Mouse (Mus musculus) liver, embryonic 14.5 days (tissue): ENCODE measurements around the gene Mctp2. TPM values are rescaled to one million over a fixed set of nuclear protein-coding genes. Genes with fewer than 3 reads are reported as not detected.
A peak's percentile ranks its signal among the peaks of the same experiment; 100 is the strongest.

ENCODE experiments used
- ATAC-seq: fragments of 200-750 bp; cut with Nextera tagmentation; 2 replicates; pipeline ENCODE4 v1.8.0; 2017; ENCODE audit warnings: moderate number of reproducible peaks, mild to moderate bottlenecking, moderate library complexity; ENCODE audit not compliant: insufficient read depth
- DNase-seq, 3 experiments: peaks; one replicate each; pipeline ENCODE4 v3.0.0-alpha.2; 2012 to 2013; ENCODE audit warnings: low read depth in 3 of 3, low spot score in 3 of 3
- H3K27ac ChIP-seq: fragments of 300-500 bp; sonication (generic); 2 replicates; pipeline ENCODE4 v1.5.1; 2014; ENCODE audit warnings: moderate library complexity, mild to moderate bottlenecking, control low read depth, inconsistent platforms
- H3K27me3 ChIP-seq: fragments of 300-500 bp; sonication (generic); 2 replicates; pipeline ENCODE4 v1.6.1; 2014; ENCODE audit warnings: mild to moderate bottlenecking, low read length, moderate library complexity; ENCODE audit not compliant: control insufficient read depth, insufficient read depth
- H3K36me3 ChIP-seq: fragments of 300-500 bp; sonication (generic); replicated peaks from 2 replicates; pipeline ENCODE4 v1.6.1; 2014; ENCODE audit warnings: low read depth; ENCODE audit not compliant: control insufficient read depth, insufficient read depth
- H3K4me1 ChIP-seq, 2 experiments: fragments of 200-500 bp in 1 of 2; fragments of 300-500 bp in 1 of 2; sonication (generic) in 1 of 2; replicated peaks; 2 replicates each; pipeline ENCODE4 v1.6.1; 2012 to 2014; ENCODE audit warnings: antibody characterized with exemption in 1 of 2, inconsistent platforms in 1 of 2, low read length in 1 of 2; ENCODE audit not compliant: control insufficient read depth in 2 of 2, insufficient read depth in 2 of 2
- H3K4me2 ChIP-seq: fragments of 300-500 bp; sonication (generic); 2 replicates; pipeline ENCODE4 v1.6.1; 2014; ENCODE audit warnings: low read depth, mild to moderate bottlenecking, control low read depth, moderate library complexity
- H3K4me3 ChIP-seq, 2 experiments: fragments of 200-500 bp in 1 of 2; fragments of 300-500 bp in 1 of 2; sonication (generic) in 1 of 2; 2 replicates each; pipeline ENCODE4 v1.5.1; 2012 to 2014; ENCODE audit warnings: low read depth in 2 of 2, low read length in 2 of 2, mild to moderate bottlenecking in 2 of 2, control low read depth in 1 of 2, inconsistent platforms in 1 of 2, moderate library complexity in 1 of 2; ENCODE audit not compliant: insufficient read depth in 1 of 2
- H3K9ac ChIP-seq: fragments of 300-500 bp; sonication (generic); replicated peaks from 2 replicates; pipeline ENCODE4 v1.6.1; 2014; ENCODE audit warnings: mild to moderate bottlenecking, control low read depth, moderate library complexity
- H3K9me3 ChIP-seq: fragments of 300-500 bp; sonication (generic); 2 replicates; pipeline ENCODE4 v1.6.1; 2016; ENCODE audit warnings: low read length, mixed read lengths; ENCODE audit not compliant: control insufficient read depth
- CTCF ChIP-seq: IDR thresholded peaks from 2 replicates; pipeline ENCODE4 v1.5.1; 2016; ENCODE audit warnings: antibody characterized with exemption, low read depth, control low read depth
- EP300 ChIP-seq: IDR thresholded peaks from 2 replicates; pipeline ENCODE4 v1.6.1; 2016; ENCODE audit warnings: antibody characterized with exemption, low read depth
- WGBS: fragments of 180-500 bp; shearing (Covaris S2); extraction: QIAGEN DNeasy Blood & Tissue Kit; methylation state at CpG from one replicate; pipeline ENCODE4 v1.1.7; 2014; ENCODE audit not compliant: insufficient replicate concordance; 5-methylcytosine and 5-hydroxymethylcytosine counted together
- polyA plus RNA-seq, 2 experiments: library from polyadenylated mRNA; depleted of rRNA in 1 of 2; stranded (reverse) in 1 of 2; unstranded in 1 of 2; fragments of >200 nt; fragmentation: Nextera tagmentation in 1 of 2; extraction: Ambion mirVana in 1 of 2; gene quantifications; 2 replicates each; pipeline versions ENCODE4 v1.2.1 to v1.2.3; 2012 to 2014

The Mctp2 gene
- polyA plus RNA-seq (2012; rRNA removed) (0.08 and 0.13 TPM in 2 replicates), polyA plus RNA-seq (2014; fragmentation: Nextera tagmentation; extraction: Ambion mirVana) (0.20 and 0.30 TPM in 2 replicates)

DNA sequence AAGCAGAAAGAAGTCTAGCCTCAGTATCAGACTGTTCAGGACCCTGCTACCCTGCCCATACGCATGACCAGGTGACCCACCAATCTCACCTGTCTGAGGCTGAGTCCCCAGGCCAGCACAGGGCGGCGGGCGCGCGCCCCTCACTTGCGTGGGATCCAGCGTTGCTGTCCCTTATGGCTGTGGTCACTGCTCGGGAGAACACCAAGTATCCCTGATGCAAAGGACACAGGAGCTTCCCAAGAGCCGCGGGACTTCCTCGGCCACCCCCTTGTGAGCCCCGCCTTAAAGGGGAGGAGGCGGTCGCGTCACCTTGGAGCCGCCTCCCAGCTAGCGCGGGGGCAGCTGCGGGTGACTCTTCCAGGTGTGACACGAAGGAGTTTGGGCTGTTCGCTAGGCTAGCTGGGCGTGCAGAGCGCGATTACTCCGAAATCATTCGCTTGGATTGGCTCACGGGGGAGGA lies at the start of gene Mctp2:
Gene Mctp2, minus strand, starts transcription at position 227 of the 460 bp plus-strand sequence.
- no peak within 1 kb of the TSS for H3K9ac ChIP-seq
- peak in 2 of 3 experiments; percentile 6 to 9 for DNase-seq
- H3K4me1 ChIP-seq = peaks cover 0 to 3% of the 10 kb centered on the region in 2 experiments; a peak in 2 of 4 replicates
- no peak within 1 kb of the TSS for H3K27ac ChIP-seq
- ATAC-seq = peak; percentile 28; the same call in 1 of the 2 replicates
- no peaks in the 10 kb centered on the region for H3K9me3 ChIP-seq
- TF ChIP-seq EP300 (no peak), CTCF (no peak)
- WGBS = under 1% methylated on average over 28 of the region's 28 CpGs
- H3K27me3 ChIP-seq = no peaks in the 10 kb centered on the region
- H3K4me2 ChIP-seq = peak within 1 kb of the TSS; percentile 61
- H3K4me3 ChIP-seq = peak within 1 kb of the TSS; percentile 44 to 46
- H3K36me3 ChIP-seq = no peaks in the 10 kb centered on the region

DNA sequence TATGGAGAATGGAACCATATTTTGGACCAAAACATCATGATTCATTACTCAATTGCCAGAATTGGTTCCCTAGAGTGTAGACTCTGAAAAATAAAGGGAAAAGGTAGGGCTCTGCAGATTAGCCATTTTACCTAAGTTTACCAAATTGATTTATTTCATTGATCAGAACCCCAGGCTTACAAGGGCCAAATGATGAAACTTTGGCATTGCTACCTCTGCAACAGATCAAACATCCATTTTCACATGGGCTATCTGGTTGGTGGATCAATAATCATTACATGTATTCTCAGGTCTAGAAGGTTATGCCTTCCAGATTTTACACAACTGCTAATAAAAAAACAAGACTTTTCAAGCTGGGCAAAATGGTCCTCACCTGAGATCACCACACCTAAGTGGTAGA lies 39.5 kb upstream of the Mctp2 start:
- TF ChIP-seq CTCF (no peak), EP300 (no peak)
- Histone ChIP-seq H3K36me3 (no peaks in the 10 kb centered on the region), H3K9me3 (no peaks in the 10 kb centered on the region), H3K4me3 (no peak overlapping the region), H3K4me2 (no peak overlapping the region), H3K4me1 (no peaks in the 10 kb centered on the region), H3K9ac (no peak overlapping the region), H3K27me3 (no peaks in the 10 kb centered on the region), H3K27ac (no peak overlapping the region)
- ATAC-seq (no peak), DNase-seq (no peak)

DNA sequence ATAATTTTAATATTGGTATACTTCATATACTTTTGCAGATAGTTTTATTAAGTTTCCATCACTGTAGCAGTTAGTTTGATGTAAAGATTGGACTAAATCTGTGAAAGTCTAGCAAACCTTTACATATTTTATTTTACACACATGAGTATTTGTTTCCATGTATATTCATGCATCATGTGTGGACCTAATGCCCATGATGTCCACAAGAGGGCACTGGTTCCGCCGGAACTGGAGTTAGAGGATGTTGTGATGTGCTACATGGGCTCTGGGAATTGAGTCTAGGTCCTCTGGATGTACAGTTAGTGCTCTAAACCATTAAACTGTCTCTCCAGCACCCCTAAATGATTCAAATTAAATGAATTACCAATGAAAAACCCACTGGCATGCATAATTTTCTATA lies 37.3 kb upstream of the Mctp2 start:
- Histone ChIP-seq H3K4me2 (no peak overlapping the region), H3K9me3 (no peaks in the 10 kb centered on the region), H3K9ac (no peak overlapping the region), H3K36me3 (no peaks in the 10 kb centered on the region), H3K4me1 (no peaks in the 10 kb centered on the region), H3K4me3 (no peak overlapping the region), H3K27ac (no peak overlapping the region), H3K27me3 (no peaks in the 10 kb centered on the region)
- DNase-seq = no peak
- no peak for TF ChIP-seq EP300
- peak; percentile 37 for TF ChIP-seq CTCF
- WGBS = 57% methylated on average over 2 of the region's 2 CpGs
- ATAC-seq = no peak

DNA sequence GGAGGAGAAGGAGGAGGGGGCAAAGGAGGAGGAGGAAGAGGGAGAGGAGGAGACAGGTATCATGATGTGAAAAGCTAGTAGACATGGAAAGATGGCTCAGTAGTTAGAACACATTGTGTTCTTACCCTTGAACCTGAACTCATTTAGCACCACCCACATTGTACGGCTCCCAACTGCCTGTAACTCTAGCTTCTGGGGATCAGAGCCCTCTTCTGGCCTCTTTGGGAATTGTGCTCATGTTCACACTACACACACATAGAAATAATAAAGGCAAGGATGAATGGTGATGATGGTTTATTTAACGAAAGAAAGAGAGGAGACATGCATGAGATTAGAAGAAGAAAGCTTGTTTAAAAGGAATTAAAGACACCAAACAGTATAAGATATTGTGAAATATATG lies 36.4 kb upstream of the Mctp2 start:
- Histone ChIP-seq H3K27me3 (no peaks in the 10 kb centered on the region), H3K36me3 (no peaks in the 10 kb centered on the region), H3K4me3 (no peak overlapping the region), H3K27ac (no peak overlapping the region), H3K4me2 (no peak overlapping the region), H3K9me3 (no peaks in the 10 kb centered on the region), H3K4me1 (no peaks in the 10 kb centered on the region), H3K9ac (no peak overlapping the region)
- ATAC-seq = no peak
- WGBS = 49% methylated on average over 2 of the region's 2 CpGs
- no peak for DNase-seq
- TF ChIP-seq CTCF (0 out of 2 replicates have a peak, but pooled peaks have one; percentile 12), EP300 (no peak)

DNA sequence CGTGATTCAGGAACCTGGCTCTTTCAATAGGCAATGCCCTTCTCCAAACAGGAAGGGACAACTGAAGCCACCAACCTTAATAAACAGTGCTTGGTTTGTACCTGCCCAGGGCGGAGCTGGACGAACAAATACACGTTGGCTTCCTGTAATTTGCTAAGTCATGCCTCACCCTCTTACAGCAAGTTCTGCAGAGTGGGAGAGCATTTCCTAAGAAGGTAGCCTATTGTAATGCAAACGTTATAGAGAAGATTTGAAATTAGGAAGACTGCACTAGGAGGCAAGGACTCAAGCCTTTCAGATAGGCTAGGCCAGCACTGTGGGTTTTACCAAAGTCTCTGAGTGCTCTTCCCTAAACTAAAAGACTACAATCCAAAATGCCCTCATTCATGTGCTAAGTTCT lies 19.6 kb upstream of the Mctp2 start:
- no peaks in the 10 kb centered on the region for H3K9me3 ChIP-seq
- H3K27me3 ChIP-seq = no peaks in the 10 kb centered on the region
- no peak overlapping the region for H3K4me2 ChIP-seq
- H3K4me1 ChIP-seq = no peaks in the 10 kb centered on the region
- no peak for ATAC-seq
- H3K27ac ChIP-seq = no peak overlapping the region
- TF ChIP-seq CTCF (no peak), EP300 (no peak)
- 23% methylated on average over 5 of the region's 5 CpGs for WGBS
- H3K4me3 ChIP-seq = no peak overlapping the region
- no peak for DNase-seq
- H3K9ac ChIP-seq = no peak overlapping the region
- no peaks in the 10 kb centered on the region for H3K36me3 ChIP-seq
